Mouse (Mus musculus) liver, adult 2 months (tissue): ENCODE data around the gene Muc1. TPM values are rescaled to one million over a fixed set of nuclear protein-coding genes. Genes with fewer than 3 reads are reported as not detected.

Experiments used
- DNase-seq: peaks from one replicate; pipeline ENCODE4 v3.0.0-alpha.2; 2011; ENCODE audit warnings: low read depth, low spot score; ENCODE audit errors: extremely low read depth
- H3K27ac ChIP-seq: fragments of 200-500 bp; replicated peaks from 2 replicates; pipeline ENCODE4 v1.5.1; 2012; ENCODE audit warnings: low read depth, mild to moderate bottlenecking, control low read depth, inconsistent platforms, low read length; ENCODE audit not compliant: insufficient read depth
- H3K27me3 ChIP-seq: fragments of 200-500 bp; 2 replicates; pipeline ENCODE4 v1.6.1; 2012; ENCODE audit warnings: mild to moderate bottlenecking, moderate library complexity, low read length, inconsistent platforms; ENCODE audit not compliant: control insufficient read depth, insufficient read depth
- H3K36me3 ChIP-seq: fragments of 200-500 bp; 2 replicates; pipeline ENCODE4 v1.6.1; 2012; ENCODE audit warnings: low read length, inconsistent platforms; ENCODE audit not compliant: control insufficient read depth, insufficient read depth
- H3K4me1 ChIP-seq: fragments of 200-500 bp; 2 replicates; pipeline ENCODE4 v1.6.1; 2011; ENCODE audit warnings: low read length; ENCODE audit not compliant: control insufficient read depth, insufficient read depth
- H3K4me3 ChIP-seq: fragments of 200-500 bp; 2 replicates; pipeline ENCODE4 v1.5.1; 2011; ENCODE audit warnings: low read depth, mild to moderate bottlenecking, control low read depth, low read length, moderate library complexity; ENCODE audit not compliant: insufficient read depth
- H3K79me2 ChIP-seq: fragments of 200-500 bp; 2 replicates; pipeline ENCODE4 v1.6.1; 2012; ENCODE audit warnings: inconsistent platforms, mild to moderate bottlenecking, low read length, moderate library complexity; ENCODE audit not compliant: control insufficient read depth, insufficient read depth
- H3K9ac ChIP-seq: fragments of 200-500 bp; 2 replicates; pipeline ENCODE4 v1.6.1; 2012; ENCODE audit warnings: low read depth, mild to moderate bottlenecking, control low read depth, inconsistent platforms, low read length
- CTCF ChIP-seq: fragments of 200-500 bp; IDR thresholded peaks from 2 replicates; pipeline ENCODE4 v1.5.1; 2011; ENCODE audit warnings: low read depth, low read length, control low read depth
- POLR2A ChIP-seq: fragments of 200-500 bp; IDR thresholded peaks from 2 replicates; pipeline ENCODE4 v1.6.1; 2011; ENCODE audit warnings: low read length, control low read depth; ENCODE audit not compliant: insufficient read depth; ENCODE audit errors: extremely low read depth
- WGBS: fragments of 180-500 bp; shearing (Covaris S2); methylation state at CpG from one replicate; pipeline ENCODE4 v1.1.7; 2018; 5-methylcytosine and 5-hydroxymethylcytosine counted together
- polyA plus RNA-seq: library from polyadenylated mRNA; depleted of rRNA; stranded (reverse); fragments of >200 nt; gene quantifications from 2 replicates; pipeline ENCODE4 v1.2.3, GENCODE M21; 2012
- total RNA-seq: library from RNA; depleted of rRNA; stranded (reverse); fragments of >200 nt; gene quantifications from 2 replicates; pipeline ENCODE4 v1.2.3, GENCODE M21; 2014

Gene Muc1
- total and polyA plus RNA-seq, 2 experiments = 1.3 to 1.7 TPM

DNA sequence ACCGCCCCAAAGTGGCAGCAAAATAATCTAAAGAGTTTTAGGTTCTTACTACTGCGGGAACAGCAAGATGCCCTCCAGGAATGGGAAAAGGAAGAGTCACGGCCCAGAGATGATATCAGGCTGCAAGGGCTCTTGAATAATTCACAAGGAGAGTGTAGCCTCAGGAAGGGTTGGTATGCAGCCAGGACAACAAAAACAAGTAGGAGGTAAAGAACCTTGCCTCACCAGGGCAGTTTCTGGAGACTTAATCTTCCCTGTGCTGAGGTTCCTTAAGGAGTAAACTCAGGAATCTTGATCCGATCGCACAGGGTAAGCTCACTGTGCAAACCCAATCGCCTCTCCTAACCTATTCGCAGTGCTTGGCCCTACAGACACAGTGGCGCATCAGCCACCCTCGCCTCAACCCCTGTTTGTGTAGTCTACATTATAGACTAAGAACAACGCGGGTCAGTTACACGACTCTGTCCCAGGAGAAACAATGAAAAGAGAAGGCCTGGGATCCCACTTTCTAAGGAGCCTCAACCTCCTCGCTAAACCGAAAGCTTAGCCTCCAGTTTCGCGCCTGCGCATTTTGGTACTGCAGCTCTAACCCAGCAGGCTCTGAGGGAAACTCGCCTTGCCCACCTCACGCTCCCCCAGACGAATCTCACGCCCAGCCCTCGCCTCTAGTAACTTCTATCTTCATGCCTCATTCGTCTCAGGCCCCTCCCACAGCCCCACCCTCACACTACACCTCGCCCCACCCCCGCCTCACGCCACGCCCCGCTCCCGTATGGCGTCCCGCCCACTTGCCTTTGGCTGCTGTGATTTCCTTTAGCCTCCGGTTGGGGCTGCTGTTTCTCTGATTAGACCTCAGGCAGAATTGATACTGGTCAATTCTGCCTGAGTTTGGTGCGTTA, 32.6 kb upstream of the Muc1 start:
- H3K27ac ChIP-seq = no peak overlapping the region; the same call in 1 of the 2 replicates
- WGBS = 14% methylated on average over 33 of the region's 33 CpGs

DNA sequence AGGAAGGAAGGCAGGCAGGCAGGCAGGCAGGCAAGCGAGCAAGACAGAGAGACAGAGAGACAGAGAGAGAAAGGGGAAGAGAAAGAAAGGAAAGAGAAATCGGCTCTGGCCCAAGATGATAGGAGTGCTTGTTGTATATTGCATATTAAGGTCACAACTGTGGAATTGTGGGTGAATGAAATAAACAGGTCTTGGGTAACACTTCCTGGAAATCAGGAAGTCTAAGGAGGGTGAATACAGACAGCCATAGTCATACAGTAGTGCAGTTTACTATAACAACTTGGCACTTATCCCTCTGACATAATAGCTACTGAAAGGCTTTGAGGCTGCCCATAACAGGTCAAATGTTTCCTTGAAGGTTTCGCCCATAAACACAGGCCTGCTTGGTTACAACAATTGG, 29.0 kb upstream of the Muc1 start:
- peaks cover 3% of the 10 kb centered on the region; the same call in 1 of the 2 replicates for H3K36me3 ChIP-seq
- WGBS = 77% methylated on average over 3 of the region's 3 CpGs
- no peak overlapping the region for H3K9ac ChIP-seq
- DNase-seq = no peak
- H3K27ac ChIP-seq = no peak overlapping the region
- H3K4me1 ChIP-seq = peaks cover 4% of the 10 kb centered on the region
- H3K4me3 ChIP-seq = no peak overlapping the region
- no peaks in the 10 kb centered on the region for H3K27me3 ChIP-seq
- TF ChIP-seq CTCF = no peak
- TF ChIP-seq POLR2A = no peak
- H3K79me2 ChIP-seq = peaks cover 5% of the 10 kb centered on the region; the same call in 1 of the 2 replicates

More for the DNA sequence above, 32.6 kb upstream of the Muc1 start:
- peak; percentile 72 for DNase-seq
- no peaks in the 10 kb centered on the region for H3K36me3 ChIP-seq
- TF ChIP-seq CTCF (peak; percentile 68), POLR2A (0 out of 2 replicates have a peak, but pooled peaks have one; percentile 13)
- H3K27me3 ChIP-seq = no peaks in the 10 kb centered on the region
- peak overlapping the region; percentile 40 for H3K9ac ChIP-seq
- no peaks in the 10 kb centered on the region for H3K79me2 ChIP-seq
- H3K4me1 ChIP-seq = no peaks in the 10 kb centered on the region
- peak overlapping the region; percentile 56 for H3K4me3 ChIP-seq

GRCm38 (mm10) chr3:89202253-89203141, 26.4 kb upstream of the Muc1 start, which contains the start of gene Gba:
Gene Gba (plus strand): TSS chr3:89202928.
- peak; percentile 85 for DNase-seq
- Histone ChIP-seq H3K79me2 (peaks cover 5% of the 10 kb centered on the region; the same call in 1 of the 2 replicates), H3K9ac (peak within 1 kb of the TSS; percentile 69), H3K36me3 (peaks cover 8% of the 10 kb centered on the region; the same call in 1 of the 2 replicates), H3K27ac (peak within 1 kb of the TSS; percentile 38), H3K4me1 (peaks cover 4% of the 10 kb centered on the region), H3K4me3 (peak within 1 kb of the TSS; percentile 55), H3K27me3 (no peaks in the 10 kb centered on the region)
- TF ChIP-seq CTCF (no peak), POLR2A (no peak)
- 23% methylated on average over 13 of the region's 13 CpGs for WGBS

- Histone ChIP-seq H3K27ac (peak overlapping the region; percentile 38), H3K79me2 (peaks cover 5% of the 10 kb centered on the region; the same call in 1 of the 2 replicates), H3K4me3 (peak overlapping the region; percentile 55), H3K27me3 (no peaks in the 10 kb centered on the region), H3K9ac (peak overlapping the region; percentile 69), H3K4me1 (peaks cover 4% of the 10 kb centered on the region), H3K36me3 (peaks cover 10% of the 10 kb centered on the region; the same call in 1 of the 2 replicates)
- WGBS = 30% methylated on average over 5 of the region's 5 CpGs
- no peak for TF ChIP-seq POLR2A
- no peak for TF ChIP-seq CTCF
- no peak for DNase-seq
These were observed 25.7 kb upstream of the Muc1 start for GRCm38 (mm10) chr3:89203142-89203514.

DNA sequence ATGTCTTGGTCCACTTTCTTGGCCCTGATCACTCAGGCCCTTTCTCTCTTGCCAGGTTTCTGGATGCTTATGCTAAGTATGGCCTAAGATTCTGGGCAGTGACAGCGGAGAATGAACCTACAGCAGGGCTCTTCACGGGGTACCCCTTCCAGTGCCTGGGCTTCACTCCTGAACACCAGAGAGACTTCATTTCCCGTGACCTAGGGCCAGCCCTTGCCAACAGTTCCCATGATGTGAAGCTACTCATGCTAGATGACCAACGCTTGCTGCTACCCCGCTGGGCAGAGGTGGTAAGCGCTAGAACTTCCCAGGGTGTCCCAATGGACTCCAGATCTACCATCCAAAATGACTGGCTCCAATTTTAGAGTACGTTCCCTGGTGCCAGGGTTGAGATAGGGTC, 22.8 kb upstream of the Muc1 start:
- Histone ChIP-seq H3K79me2 (peaks cover 5% of the 10 kb centered on the region; the same call in 1 of the 2 replicates), H3K4me3 (no peak overlapping the region), H3K4me1 (peaks cover 4% of the 10 kb centered on the region), H3K27me3 (no peaks in the 10 kb centered on the region), H3K27ac (no peak overlapping the region), H3K9ac (no peak overlapping the region), H3K36me3 (peaks cover 12% of the 10 kb centered on the region; the same call in 1 of the 2 replicates)
- WGBS = 96% methylated on average over 7 of the region's 7 CpGs
- DNase-seq = no peak
- TF ChIP-seq POLR2A (no peak), CTCF (no peak)
